11 mouse cellular contexts compared by ENCODE assay signal in genomic region chr8:46941731-46942650, GRCm38 (mm10). TPM values are rescaled to one million over a fixed set of nuclear protein-coding genes. Genes with fewer than 3 reads are reported as not detected.
DNase-seq lines count a peak whose midpoint lies in the region; ATAC-seq and TF ChIP-seq lines count a peak whose summit lies in the region.
"Had no signal": no experiment of that assay in that cellular context is flagged by ENCODE, and none has a peak within 500 bp of the region (broad histone marks: within the 10 kb centered on the region; RNA-seq: fewer than 3 reads in every experiment).

No protein-coding gene starts in this region.

- in situ Hi-C loops in CH12.LX (cut with MboI; ENCODE audit: low pct_ligation_motif_present, low pct_unique_long_range_greater_than_20kb, low sequenced_read_pairs) = loop anchor here (25.0 kb wide), 1 partner anchor 730 kb away; the partner anchor contains the start of gene Slc25a4

- no peaks in the 10 kb centered on the region for H3K27me3 ChIP-seq in liver, adult 2 months (ENCODE audit: control insufficient read depth, insufficient read depth, low read length)
- no peaks in the 10 kb centered on the region for H3K27me3 ChIP-seq in CH12.LX (replicated peaks)
- no peaks in the 10 kb centered on the region for H3K27me3 ChIP-seq in heart, embryonic 15.5 days
- no peaks in the 10 kb centered on the region for H3K27me3 ChIP-seq in intestine, embryonic 15.5 days (replicated peaks)
- H3K27me3 ChIP-seq: limb, embryonic 13.5 days; midbrain, embryonic 15.5 days had no signal

- ATAC-seq in heart, embryonic 15.5 days (replicated peaks; ENCODE audit: insufficient number of reproducible peaks, insufficient read depth, low FRiP score, low read depth) = no peak
- ATAC-seq in intestine, embryonic 15.5 days = no peak
- ATAC-seq: midbrain, embryonic 15.5 days had no signal

- TF ChIP-seq EP300 in CH12.LX (IDR thresholded peaks at IDR 0.05; ENCODE audit: low read length) = no peak

- DNase-seq in heart, adult 11 months = peak; percentile 91
- DNase-seq in heart, postnatal 14 days = no peak
- no peak for DNase-seq in liver, adult 2 months (ENCODE audit: extremely low read depth, low read depth, low spot score)
- DNase-seq in liver = no peak
- DNase-seq in CH12.LX (ENCODE audit: extremely low read depth) = peak; percentile 46
- DNase-seq in urinary bladder, postnatal 10 days (ENCODE audit: low spot score) = no peak

- dilution Hi-C loops in CH12.LX (cut with MboI; ENCODE audit: extremely low pct_ligation_motif_present, extremely low pct_unique_long_range_greater_than_20kb, low sequenced_read_pairs) = no loop called here

- TF ChIP-seq RAD21 in CH12.LX (IDR thresholded peaks at IDR 0.05; ENCODE audit: low read depth, low read length) = no peak

- no peaks in the 10 kb centered on the region for H3K36me3 ChIP-seq in liver, adult 2 months (ENCODE audit: control insufficient read depth, insufficient read depth, low read length)
- H3K36me3 ChIP-seq in CH12.LX (replicated peaks in 1 of 2; ENCODE audit: control insufficient read depth in 1 of 2, insufficient read depth in 1 of 2, low read length in 1 of 2) = no peaks in the 10 kb centered on the region
- no peaks in the 10 kb centered on the region for H3K36me3 ChIP-seq in heart, embryonic 15.5 days
- no peaks in the 10 kb centered on the region for H3K36me3 ChIP-seq in intestine, embryonic 15.5 days
- H3K36me3 ChIP-seq: limb, embryonic 13.5 days; midbrain, embryonic 15.5 days had no signal

- no peaks in the 10 kb centered on the region for H3K79me2 ChIP-seq in liver, adult 2 months (ENCODE audit: control insufficient read depth, insufficient read depth, low read length)
- no peaks in the 10 kb centered on the region for H3K79me2 ChIP-seq in CH12.LX (replicated peaks; ENCODE audit: control insufficient read depth, extremely low read depth, insufficient read depth, poor library complexity, severe bottlenecking)

- no peak overlapping the region for H3K4me3 ChIP-seq in liver, adult 2 months (ENCODE audit: insufficient read depth, low read depth, low read length)
- H3K4me3 ChIP-seq in CH12.LX (replicated peaks in 1 of 3; ENCODE audit: low read depth in 2 of 3, low read length in 2 of 3, poor library complexity in 1 of 3) = no peak overlapping the region
- H3K4me3 ChIP-seq in heart, embryonic 15.5 days = no peak overlapping the region
- H3K4me3 ChIP-seq in intestine, embryonic 15.5 days (replicated peaks) = no peak overlapping the region
- H3K4me3 ChIP-seq: limb, embryonic 13.5 days; midbrain, embryonic 15.5 days had no signal

- H3K9me3 ChIP-seq in CH12.LX (replicated peaks; ENCODE audit: low read length) = peaks cover 14% of the 10 kb centered on the region
- no peaks in the 10 kb centered on the region for H3K9me3 ChIP-seq in heart, embryonic 15.5 days (replicated peaks)
- no peaks in the 10 kb centered on the region for H3K9me3 ChIP-seq in intestine, embryonic 15.5 days
- H3K9me3 ChIP-seq: midbrain, embryonic 15.5 days had no signal

- TF ChIP-seq CTCF in liver, adult 2 months (IDR thresholded peaks at IDR 0.05; ENCODE audit: low read depth, low read length) = no peak
- no peak for TF ChIP-seq CTCF in CH12.LX (conservative IDR thresholded peaks at IDR 0.05 in 1 of 2, IDR thresholded peaks at IDR 0.05 in 1 of 2; ENCODE audit: low read depth in 2 of 2, low read length in 2 of 2)

- peaks cover 4% of the 10 kb centered on the region; the same call in 1 of the 2 replicates for H3K4me1 ChIP-seq in liver, adult 2 months (ENCODE audit: control insufficient read depth, insufficient read depth, low read length)
- H3K4me1 ChIP-seq in CH12.LX (ENCODE audit: control insufficient read depth in 1 of 2, insufficient read depth in 2 of 2) = peaks cover 33 to 70% of the 10 kb centered on the region in 2 experiments
- no peaks in the 10 kb centered on the region; the same call in 1 of the 2 replicates for H3K4me1 ChIP-seq in heart, embryonic 15.5 days (replicated peaks)
- no peaks in the 10 kb centered on the region for H3K4me1 ChIP-seq in intestine, embryonic 15.5 days (replicated peaks)
- H3K4me1 ChIP-seq: midbrain, embryonic 15.5 days had no signal

- intact Hi-C loops in heart, postnatal 14 days (cut with DNase I) = no loop called here

- peak overlapping the region; percentile 42; the same call in 1 of the 2 replicates for H3K27ac ChIP-seq in liver, adult 2 months (replicated peaks; ENCODE audit: insufficient read depth, low read depth, low read length)
- peak overlapping the region; percentile 98 for H3K27ac ChIP-seq in CH12.LX (ENCODE audit: insufficient read depth, low read depth)
- peak overlapping the region; percentile 56 for H3K27ac ChIP-seq in heart, embryonic 15.5 days
- H3K27ac ChIP-seq in intestine, embryonic 15.5 days = no peak overlapping the region
- H3K27ac ChIP-seq: limb, embryonic 13.5 days; midbrain, embryonic 15.5 days had no signal

- H3K4me2 ChIP-seq in CH12.LX (ENCODE audit: insufficient read depth, low read depth, poor library complexity, severe bottlenecking) = peak overlapping the region; percentile 35
- H3K4me2 ChIP-seq in heart, embryonic 15.5 days = peak overlapping the region; percentile 30; the same call in 1 of the 2 replicates
- no peak overlapping the region for H3K4me2 ChIP-seq in intestine, embryonic 15.5 days (replicated peaks)
- H3K4me2 ChIP-seq: limb, embryonic 13.5 days; midbrain, embryonic 15.5 days had no signal

- 78% methylated on average over 15 of the region's 15 CpGs for WGBS in liver, adult 2 months
- 69% methylated on average over 15 of the region's 15 CpGs for WGBS in heart, embryonic 15.5 days
- WGBS in intestine, embryonic 15.5 days = 63% methylated on average over 15 of the region's 15 CpGs

- TF ChIP-seq POLR2A in liver, adult 2 months (IDR thresholded peaks at IDR 0.05; ENCODE audit: extremely low read depth, insufficient read depth, low read length) = no peak
- TF ChIP-seq POLR2A in CH12.LX (IDR thresholded peaks at IDR 0.05; ENCODE audit: low read depth, low read length) = no peak

- H3K9ac ChIP-seq in liver, adult 2 months (ENCODE audit: low read depth, low read length) = no peak overlapping the region
- H3K9ac ChIP-seq in CH12.LX (ENCODE audit: insufficient read depth, low read depth) = peak overlapping the region; percentile 9; the same call in 1 of the 2 replicates
- H3K9ac ChIP-seq in heart, embryonic 15.5 days = no peak overlapping the region
- H3K9ac ChIP-seq in intestine, embryonic 15.5 days = no peak overlapping the region
- H3K9ac ChIP-seq: limb, embryonic 13.5 days; midbrain, embryonic 15.5 days had no signal

TF ChIP-seq in CH12.LX, 34 proteins besides CTCF, POLR2A, EP300 and RAD21:
- 0 out of 2 replicates have a peak, but pooled peaks have one; percentile 14 for TF ChIP-seq ZMIZ1 (IDR thresholded peaks at IDR 0.05; ENCODE audit: low read depth, low read length)
- no peak for TF ChIP-seq CHD2 (IDR thresholded peaks at IDR 0.05; ENCODE audit: low read length)
- peak; percentile 75 for TF ChIP-seq NRF1 (IDR thresholded peaks at IDR 0.05; ENCODE audit: low read depth, low read length)

RNA-seq across cellular contexts. Expression of gene Enpp6, which starts 44.7 kb away (rescaled TPM):
- total RNA-seq in heart, postnatal 14 days (2021) = 1 to 10 TPM; 5.2 to 5.5 TPM
- total RNA-seq in liver, adult 2 months (2014; rRNA removed) = 1.2 and 1.7 TPM in 2 replicates
- polyA plus RNA-seq in liver, adult 2 months (2012; rRNA removed) = 0.90 and 1.0 TPM in 2 replicates
- total RNA-seq in CH12.LX (2012; rRNA removed) (not detected in 2 replicates), CH12.LX (2014; rRNA removed) (0.15 TPM in 1 of 2 replicates, not detected in the other)
- polyA plus RNA-seq in CH12.LX (2012; ENCODE audit: insufficient read length, low read depth) = not detected in 2 replicates
- 2.7 and 4.3 TPM in 2 replicates for polyA plus RNA-seq in heart, embryonic 15.5 days (2015; fragmentation: Nextera tagmentation; extraction: Ambion mirVana)
- 0.16 and 0.62 TPM in 2 replicates for polyA plus RNA-seq in intestine, embryonic 15.5 days (2015; fragmentation: Nextera tagmentation; extraction: Ambion mirVana)
- polyA plus RNA-seq: C2C12; midbrain, embryonic 15.5 days had no signal

Comparison
In these comparisons a context has a peak if more than half of its experiments do, and no peak if none do; other contexts are left out.
1. DNase-seq: peak in heart, adult 11 months (single experiment) and CH12.LX (single experiment); none in heart, postnatal 14 days (0 of 2), liver, adult 2 months (single experiment), liver (single experiment) and urinary bladder, postnatal 10 days (single experiment).